Mouse (Mus musculus) lung, postnatal 10 days (tissue): ENCODE results near the gene Cib1.

Source experiments
- DNase-seq: peaks from one replicate; pipeline ENCODE4 v3.0.0; 2021

Gene Cib1

DNA sequence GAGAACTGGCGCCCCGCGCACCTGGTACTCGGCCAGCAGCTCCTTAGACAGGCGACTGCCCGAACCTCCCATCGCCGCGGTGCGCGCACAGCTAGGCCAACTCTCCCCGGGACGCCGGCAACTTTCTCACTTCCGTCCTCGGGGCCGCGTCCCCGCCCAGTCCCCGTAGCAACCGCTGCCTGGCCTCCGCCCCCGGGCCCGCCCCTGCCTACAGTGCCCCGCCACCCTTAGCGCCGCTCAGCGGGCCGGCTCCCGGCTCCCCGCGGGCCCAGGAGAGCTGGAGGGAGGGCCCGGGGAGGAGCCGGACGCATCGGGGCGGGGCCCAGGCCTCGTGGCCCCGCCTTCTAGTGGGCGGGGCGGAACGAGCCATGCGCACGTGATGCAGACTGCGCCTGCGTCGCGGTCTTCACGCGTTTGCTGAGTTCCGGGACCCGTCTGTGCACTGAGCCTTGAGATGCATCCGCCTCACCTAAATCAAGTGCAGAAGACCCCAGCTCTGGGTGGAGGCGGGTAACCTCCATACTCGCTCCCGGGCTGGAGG is at the start of gene Cib1, which contains the start of gene Gdpgp1:
Gene Cib1, minus strand, starts transcription at position 325 of the 541 bp plus-strand sequence.
Gene Gdpgp1, plus strand, starts transcription at position 377 of the 541 bp plus-strand sequence.
- peak; percentile 97 for DNase-seq

DNA sequence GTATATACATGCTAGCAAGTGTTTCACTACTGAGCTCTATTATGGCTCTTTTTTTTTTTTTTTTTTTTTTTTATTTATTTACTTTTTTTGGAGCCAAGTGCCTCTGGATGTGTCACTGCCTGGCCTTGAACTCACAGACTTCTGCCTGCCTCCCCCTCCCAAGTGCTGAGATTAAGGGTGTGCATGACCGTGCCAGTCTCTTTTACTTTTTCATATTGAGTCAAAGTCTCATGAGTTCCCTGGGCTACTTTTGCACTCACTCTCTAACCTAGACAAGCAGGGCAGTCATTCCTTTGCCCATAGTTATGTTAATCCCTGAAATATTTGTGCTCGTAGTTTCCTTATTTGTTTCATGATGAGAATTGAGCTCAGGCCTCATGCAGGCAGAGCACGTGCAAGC is 49.0 kb upstream of the Cib1 start:
- no peak for DNase-seq

DNA sequence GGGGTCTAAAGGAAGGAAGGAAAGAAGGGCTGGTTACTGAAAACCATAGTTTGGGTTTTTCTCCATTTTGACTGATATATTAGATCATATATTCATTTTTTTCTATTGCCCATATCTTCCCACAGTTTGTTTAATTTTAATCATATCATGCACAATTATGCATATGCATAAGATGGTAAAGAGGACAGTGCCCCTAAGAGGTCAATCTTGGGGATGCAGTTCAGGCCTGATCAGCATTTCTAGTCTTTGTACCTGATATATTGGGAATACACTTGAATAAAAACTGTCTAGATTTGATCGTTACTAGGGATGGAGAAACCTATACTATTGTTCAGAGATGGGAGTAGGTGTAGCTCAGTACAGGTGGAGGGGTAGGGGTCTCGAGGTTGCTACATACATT is 48.4 kb upstream of the Cib1 start:
- DNase-seq: no peak

DNA sequence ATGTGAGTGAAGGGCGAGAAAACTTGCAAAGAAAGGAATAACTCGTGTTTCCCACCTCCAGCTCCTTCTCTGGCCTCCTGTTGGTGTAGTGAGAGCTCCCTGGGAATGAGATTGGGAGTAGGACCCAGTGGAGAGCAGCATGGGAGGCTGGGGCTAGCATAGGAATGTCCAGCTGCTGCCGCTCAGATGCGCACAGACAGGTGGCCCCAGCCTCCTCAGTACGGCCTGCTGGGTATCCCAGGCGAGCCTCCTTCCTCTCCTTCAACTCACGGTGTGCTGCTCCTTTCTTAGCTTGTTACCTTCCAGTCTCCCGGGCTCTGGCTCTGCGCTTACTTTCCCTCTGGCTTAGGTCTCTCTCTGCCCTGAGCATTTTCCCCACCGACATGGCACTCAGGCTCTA is 47.4 kb upstream of the Cib1 start:
- DNase-seq: no peak

DNA sequence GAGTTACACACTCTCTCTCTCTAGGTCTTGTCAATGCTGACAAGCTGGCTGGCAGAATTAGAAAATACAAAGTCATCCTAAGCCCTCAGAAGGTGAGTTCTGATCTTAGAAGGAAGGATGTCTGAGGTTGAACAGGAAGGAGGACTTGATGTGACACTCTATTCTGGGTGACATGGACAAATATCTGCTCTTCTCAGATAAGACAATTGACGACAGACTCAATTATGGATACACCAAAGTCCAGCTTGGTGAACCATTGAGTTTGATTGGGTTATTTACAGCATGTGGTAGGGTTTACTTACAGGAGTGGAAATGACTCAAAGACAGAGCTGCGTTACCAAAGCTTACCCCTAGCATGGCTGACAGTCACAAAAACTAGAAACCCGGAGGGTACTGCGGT is 43.8 kb upstream of the Cib1 start:
- DNase-seq: no peak

DNA sequence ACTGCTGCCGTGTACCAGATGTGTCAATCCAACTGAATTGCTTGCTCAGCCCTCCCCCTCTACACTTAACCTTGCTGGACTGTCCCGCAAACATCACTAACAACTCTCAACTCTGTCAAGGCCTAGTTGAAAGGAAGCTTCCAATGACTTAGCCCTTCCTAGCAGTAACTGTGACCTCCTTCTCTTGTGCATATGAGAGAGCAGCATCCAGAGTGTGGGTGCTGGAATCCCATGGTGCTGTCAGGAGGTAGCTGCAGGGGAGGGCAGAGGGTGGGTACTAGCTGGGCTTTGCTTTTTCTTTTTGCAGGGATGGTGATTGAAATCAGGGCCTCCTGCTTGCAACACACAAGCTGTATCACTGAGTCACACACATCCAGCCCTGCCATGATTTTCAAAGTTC is 40.8 kb upstream of the Cib1 start:
- no peak for DNase-seq

DNA sequence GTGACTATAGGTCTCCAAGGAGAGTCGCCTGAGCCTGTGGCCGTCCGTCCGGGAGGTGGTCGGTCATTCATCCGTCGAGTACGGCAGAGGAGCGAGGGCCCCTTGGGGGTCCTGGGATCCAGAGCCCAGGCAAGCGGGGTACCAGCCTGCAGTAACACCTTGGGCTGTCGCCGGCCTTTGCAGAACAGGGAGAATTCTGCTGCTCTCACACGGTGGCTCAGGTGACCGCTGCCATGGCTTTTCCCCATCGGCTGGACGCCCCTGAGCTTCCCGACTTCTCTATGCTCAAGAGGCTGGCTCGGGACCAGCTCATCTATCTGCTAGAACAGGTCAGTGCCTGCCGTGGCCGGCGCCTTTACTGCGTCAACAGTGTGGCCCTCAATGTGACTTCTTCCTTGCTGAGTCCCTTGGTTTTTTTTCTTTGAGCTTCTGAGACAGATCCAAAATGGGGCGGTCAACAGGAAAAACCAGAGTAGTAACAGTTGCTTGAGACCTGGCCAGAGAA is 37.2 kb upstream of the Cib1 start:
- peak; percentile 44 for DNase-seq

DNA sequence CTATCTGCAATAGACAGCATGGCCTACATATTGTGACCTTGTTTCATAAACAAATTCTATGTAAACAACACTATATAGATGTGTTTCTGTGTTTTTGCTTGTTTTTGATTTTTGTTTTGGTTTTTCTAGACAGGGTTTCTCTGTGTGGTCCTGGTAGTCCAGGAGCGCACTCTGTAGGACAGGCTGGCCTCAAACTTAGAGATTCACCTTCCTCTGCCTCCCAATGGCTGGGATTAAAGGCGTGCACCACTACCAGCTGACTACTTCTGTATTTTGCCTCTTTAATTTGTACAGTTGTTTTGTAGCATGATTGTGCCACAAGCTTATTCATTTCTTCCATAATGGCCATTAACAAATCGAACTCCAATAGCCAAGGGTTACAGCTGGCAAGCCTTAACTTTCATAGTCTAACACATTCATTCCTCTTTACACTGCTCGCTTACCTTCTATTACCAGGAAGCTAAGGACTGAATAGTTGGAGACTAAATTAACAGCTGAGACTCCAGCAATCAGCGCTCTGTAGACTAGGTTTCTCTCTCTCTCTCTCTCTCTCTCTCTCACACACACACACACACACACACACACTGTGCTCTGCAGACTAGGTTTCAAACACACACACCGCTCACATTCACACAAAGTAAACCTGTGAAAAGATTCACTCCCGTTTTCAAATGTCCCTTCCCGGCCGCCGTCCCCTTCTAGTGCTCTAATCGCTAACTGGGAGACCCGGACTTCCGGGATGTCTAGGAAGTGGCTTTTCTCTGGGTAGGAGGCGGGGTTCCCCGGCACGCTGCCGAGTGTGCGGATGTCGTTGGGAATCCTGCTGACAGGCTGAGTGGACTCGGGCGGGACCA is 36.5 kb upstream of the Cib1 start, which contains the start of gene Vps33b:
Gene Vps33b, plus strand, starts transcription at position 753 of the 854 bp plus-strand sequence.
- peak; percentile 98 for DNase-seq

DNA sequence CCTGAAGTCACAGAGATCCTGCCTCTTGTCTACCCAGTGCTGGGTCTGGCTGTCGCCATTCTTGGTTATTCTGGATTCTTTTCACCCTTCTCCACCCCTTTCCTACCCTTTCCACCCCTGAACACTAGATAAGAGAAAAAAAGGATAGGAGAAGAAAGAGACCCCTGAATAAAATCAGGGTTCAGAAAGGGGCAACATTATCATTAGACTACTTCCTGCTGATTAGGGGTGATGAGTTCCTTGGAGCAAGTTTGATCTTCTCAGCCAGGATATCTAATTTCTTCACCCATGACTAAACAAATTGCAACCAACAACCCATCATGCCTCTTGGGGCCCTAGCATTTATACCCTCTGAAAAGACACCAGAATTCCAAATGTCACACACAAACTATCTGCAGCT is 35.2 kb upstream of the Cib1 start:
- no peak for DNase-seq

DNA sequence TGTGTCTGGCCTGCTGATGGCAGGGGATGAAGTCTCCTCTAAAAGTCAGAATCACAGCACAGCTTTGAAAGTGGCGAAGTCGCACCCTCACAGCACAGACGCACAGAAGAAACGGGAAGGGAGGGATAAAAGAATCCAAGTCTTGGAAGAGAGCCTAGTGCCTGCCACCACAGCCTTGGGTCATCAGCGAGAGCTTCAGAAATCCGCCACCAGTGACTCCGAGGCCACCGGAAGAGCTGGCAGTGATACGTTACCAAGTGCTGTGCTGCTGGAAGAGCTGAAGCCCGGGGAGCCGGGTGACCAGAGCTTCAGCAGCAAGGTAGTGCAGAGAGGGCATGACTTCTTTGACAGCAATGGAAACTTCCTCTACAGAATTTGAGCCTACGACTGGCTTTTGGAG is 32.0 kb upstream of the Cib1 start:
- DNase-seq: no peak

DNA sequence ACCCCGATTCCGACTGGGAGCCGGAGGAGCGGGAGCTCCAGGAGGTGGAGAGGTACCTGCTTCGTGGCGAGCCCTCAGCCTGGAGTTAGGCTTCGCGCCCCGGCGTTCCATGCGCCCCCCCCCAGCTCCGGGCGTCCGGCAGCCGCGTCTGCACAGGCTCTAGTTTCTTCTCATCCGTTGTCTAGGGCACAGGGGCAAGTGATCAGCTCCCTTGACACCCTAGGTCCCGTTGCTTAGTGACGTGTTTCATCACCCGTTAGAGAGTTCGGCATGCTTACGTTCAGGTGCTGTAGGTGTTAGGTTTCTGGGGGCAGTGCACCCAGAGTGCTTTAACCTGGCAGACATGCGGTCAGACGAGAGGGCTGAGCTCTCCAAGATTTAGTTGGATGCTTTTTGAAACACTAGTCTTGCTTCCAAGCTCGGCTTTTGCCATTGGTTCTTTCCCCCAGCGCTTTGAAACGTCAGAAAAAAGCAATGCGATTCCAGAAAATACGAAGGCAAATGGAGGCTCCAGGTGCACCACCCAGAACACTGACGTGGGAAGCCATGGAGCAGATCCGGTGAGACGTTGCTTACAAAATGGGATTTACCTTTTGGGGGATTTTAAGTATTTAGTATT is 28.9 kb upstream of the Cib1 start:
- no peak for DNase-seq

DNA sequence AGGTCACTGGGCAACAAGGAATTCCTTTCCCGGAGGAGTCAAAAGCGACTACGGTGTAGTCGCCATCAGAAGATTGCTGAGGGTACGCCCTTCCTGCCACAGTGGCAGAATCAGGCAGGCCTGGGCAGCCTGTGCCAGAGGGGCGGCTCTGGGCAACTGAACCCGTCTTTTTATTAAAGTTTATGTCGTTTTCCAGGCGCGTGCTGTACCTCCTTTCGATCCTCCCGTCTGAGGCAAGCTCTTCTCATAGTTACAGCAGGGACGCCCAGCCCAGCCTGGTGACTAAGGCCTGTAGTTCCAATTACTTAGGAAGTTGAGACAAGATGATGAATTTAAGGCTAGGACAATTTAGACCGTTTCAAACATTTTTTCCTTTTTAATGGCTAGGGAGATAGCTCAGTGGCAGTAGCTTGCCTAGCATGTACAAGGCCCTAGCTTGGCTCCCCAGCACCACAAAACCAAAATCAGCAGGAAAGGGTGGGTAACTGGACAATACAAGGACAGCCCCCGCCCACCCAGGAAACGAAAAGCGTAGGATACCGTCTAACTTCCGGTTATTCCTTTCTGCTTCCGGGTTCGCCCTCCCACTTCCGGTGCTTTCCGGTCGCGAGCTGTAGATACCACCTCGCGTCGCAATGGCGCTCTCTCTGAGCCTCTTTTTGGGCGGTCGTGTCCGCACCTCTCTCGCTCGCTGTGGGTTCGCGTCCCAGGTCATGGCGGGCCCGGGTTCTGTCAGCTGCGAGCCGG is 28.2 kb upstream of the Cib1 start, which contains the start of gene Ngrn:
Gene Ngrn, plus strand, starts transcription at position 591 of the 747 bp plus-strand sequence.
- DNase-seq: peak; percentile 95

DNA sequence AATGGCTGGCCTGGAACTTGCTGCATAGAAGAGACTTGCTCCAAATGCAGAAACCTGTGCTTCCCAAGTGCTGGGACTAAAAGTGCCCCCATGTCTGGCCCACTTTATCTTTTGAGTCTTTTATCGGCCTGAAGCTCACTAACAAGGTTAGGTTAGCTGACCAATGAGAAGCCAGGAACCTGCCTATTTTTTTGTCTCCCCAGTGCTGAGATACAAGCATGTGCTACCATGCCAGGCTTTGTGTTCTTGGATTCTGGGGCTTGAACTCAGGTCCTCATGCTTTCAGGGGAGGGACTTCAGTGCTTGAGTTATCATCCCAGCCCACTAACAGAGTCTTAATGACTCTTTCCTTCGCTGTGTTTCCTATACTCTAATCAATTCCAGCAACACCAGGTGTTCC is 25.1 kb upstream of the Cib1 start:
- no peak for DNase-seq

DNA sequence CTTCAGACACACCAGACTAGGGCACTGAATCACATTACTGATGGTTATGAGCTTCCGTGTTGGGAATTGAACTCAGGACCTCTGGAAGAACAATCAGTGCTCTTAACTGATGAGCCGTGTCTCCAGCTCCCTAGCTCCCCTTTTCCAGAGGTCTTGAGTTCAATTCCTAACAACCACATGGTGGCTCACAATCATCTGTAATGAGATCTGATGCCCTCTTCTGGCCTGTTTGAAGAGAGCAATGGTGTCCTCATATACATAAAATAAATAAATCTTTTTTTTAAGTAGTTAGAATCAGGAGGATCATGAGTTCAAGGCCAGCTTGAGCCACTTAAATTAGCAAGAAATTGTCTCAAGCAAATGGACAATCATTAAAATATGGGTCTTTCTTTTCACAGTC is 23.4 kb upstream of the Cib1 start:
- DNase-seq: no peak

DNA sequence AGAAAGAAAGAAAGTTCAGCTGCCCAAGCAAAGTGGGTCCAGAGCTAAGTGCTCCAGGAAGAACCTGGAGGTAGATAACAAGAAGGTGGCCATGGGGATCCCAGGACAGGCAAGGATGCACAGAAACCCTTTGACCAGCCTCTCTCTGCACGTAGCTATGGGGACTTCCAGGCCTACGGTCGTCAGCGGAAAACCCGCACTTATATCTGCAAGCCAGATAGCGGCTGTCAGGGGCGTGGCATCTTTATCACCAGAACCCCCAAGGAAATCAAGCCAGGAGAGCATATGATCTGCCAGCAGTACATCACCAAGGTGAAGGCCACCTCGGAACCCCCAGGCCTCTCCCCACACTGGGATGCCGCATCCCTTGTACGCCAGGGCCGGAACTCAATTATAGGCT is 20.3 kb upstream of the Cib1 start:
- no peak for DNase-seq

DNA sequence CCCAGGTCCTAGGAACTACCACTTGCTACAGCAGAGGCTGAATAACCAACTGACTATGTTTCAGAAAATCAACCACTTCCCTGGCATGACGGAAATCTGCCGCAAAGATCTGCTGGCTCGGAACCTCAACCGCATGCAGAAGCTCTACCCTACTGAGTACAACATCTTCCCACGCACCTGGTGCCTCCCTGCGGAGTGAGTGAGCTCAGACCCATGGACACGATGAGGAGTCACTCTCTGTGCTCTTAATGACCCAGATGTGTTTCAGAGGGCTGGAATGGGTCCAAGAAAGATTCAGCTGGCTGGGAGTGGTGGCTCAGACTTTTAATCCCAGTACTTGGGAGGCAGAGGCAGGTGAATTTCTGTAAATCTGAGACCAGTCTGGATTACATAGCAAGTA is 19.8 kb upstream of the Cib1 start:
- DNase-seq: no peak

DNA sequence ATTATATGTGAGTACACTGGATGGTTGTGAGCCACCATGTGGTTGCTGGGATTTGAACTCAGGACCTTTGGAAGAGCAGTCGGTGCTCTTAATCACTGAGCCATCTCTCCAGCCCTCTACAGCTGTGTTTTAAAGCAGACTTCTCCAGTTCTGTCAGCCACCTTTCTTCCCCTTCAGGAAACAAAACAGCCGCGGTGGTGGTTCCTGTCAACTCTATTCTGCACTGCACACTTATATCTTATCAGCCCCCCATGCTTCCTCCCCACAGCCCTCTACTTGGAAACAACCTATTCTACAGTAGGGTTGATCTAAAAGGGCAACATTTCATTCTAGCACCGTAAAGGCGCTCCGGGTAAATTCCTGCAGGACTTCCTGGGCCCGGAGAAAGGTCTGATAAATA is 14.2 kb upstream of the Cib1 start:
- no peak for DNase-seq

DNA sequence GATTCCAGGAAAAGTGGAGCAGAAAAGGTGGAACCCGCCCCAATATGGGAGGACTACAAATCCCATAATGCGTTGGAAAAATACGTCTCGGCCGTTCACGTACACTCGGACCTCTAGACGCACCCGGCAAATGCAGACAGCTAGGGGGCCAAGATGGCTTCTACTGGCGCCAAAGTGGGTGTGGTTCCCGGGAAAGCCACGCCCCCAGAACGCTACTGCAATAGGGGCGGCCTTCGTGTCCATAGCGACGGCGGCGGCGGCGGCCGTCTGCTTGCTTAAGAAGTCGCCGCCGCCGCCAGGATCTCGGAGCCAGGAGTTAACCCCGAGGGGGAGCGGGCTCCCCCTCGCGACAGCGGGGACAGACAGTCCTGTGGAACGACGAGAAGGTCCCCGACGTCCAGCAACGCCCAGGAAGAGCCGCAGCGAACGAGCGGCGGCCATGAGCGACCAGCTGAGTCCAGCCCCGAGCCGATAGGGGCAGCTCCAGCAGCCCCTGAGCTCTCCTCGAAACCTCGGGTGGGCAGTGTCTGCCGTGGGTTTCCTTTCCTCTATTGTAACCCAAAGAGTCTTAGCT is 13.6 kb upstream of the Cib1 start, which contains the start of gene Ttll13:
Gene Ttll13, plus strand, starts transcription at position 229 of the 574 bp plus-strand sequence.
- peak; percentile 99 for DNase-seq

DNA sequence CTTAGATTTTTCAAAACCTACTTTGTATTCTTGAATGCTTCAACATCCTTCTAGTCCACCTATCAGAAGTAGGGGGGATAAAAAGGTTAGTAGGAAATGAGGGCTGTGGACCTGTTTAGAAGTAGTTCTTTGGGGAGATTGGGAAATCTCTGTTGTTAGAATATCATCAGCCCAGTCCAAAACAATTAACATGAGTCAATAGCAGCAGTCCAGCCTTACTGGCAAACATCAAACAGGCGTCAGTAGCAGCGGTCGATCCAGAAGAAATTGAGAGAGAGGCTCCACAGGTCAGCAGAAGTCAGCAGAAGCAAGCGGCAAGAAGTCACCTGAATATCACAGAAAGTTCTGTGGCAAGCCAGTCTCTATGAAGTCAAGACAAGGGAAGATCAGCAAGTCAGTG is 12.2 kb upstream of the Cib1 start:
- no peak for DNase-seq

DNA sequence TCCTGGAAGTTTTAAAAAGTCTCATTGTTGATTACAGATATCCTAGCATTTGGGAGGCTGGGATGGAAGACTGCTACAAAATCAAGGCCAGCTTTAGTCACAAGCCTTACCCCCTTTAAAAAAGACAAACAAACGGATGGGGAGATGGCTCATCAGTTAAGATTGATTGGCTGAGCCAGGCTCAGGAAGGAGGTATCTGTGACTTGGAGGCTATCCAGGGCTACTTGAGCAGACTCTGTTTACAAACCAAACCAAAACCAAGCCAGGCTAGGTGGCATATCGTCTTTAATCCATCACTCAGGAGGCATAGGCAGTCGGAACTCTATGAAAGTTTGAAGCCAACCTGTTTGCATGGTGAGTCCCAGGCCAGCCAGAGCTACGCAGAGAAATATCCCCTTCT is 9.0 kb upstream of the Cib1 start:
- DNase-seq: no peak

DNA sequence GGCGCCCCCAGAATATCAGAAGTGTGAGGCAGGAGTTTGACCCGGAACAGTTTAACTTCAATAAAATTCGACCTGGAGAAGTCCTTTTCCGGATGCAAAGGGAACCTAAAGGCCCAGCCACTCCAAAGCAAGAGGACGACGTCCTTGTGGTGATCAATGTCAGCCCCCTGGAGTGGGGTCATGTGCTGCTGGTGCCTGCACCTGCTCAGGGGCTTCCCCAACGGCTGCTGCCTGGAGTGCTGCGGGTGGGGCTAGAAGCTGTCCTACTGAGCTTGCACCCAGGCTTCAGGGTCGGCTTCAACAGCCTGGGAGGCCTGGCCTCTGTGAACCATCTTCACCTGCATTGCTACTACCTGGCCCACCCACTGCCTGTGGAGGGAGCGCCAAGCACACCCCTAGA is 5.9 kb upstream of the Cib1 start:
- no peak for DNase-seq

DNA sequence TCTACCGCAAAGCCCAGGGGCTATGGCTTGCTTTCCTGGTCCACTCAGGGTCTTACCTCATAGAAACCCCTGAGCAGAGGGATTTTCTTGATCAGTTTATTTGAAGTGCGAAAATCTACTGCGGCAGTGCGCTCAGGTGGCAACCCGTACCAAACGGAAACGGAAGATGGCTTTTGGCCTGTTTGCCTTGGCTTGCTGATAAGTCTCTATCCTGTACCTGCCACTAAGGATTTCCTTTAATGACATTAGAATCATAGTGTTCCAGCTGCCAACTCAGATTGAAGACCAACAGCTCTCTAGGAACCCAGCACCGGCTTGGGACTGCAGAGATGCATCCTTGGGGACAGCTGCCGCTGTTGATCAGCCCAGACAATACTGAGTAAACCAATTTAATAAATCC is 1.2 kb upstream of the Cib1 start:
- DNase-seq: no peak
